Mouse (Mus musculus) stomach, postnatal 0 days (tissue): ENCODE results near the gene Camk2g. TPM values are rescaled to one million over a fixed set of nuclear protein-coding genes. Genes with fewer than 3 reads are reported as not detected.
A peak's percentile ranks its signal among the peaks of the same experiment; 100 is the strongest.

Experiments
- ATAC-seq: fragments of 200-750 bp; cut with Nextera tagmentation; 2 replicates; pipeline ENCODE4 v1.8.0; 2017; ENCODE audit not compliant: low FRiP score, low TSS enrichment
- DNase-seq: peaks from one replicate; pipeline ENCODE4 v3.0.0-alpha.2; 2016; ENCODE audit warnings: low spot score
- H3K27ac ChIP-seq: fragments of 300-500 bp; sonication (generic); replicated peaks from 2 replicates; pipeline ENCODE4 v1.5.1; 2014; ENCODE audit warnings: mild to moderate bottlenecking, control low read depth
- H3K27me3 ChIP-seq: fragments of 300-500 bp; sonication (generic); 2 replicates; pipeline ENCODE4 v1.6.1; 2014; ENCODE audit warnings: low read length; ENCODE audit not compliant: control insufficient read depth, insufficient read depth
- H3K36me3 ChIP-seq: fragments of 300-500 bp; sonication (generic); 2 replicates; pipeline ENCODE4 v1.6.1; 2014; ENCODE audit warnings: low read length, mixed read lengths; ENCODE audit not compliant: control insufficient read depth, insufficient read depth
- H3K4me1 ChIP-seq: fragments of 300-500 bp; sonication (generic); replicated peaks from 2 replicates; pipeline ENCODE4 v1.6.1; 2014; ENCODE audit warnings: antibody characterized with exemption; ENCODE audit not compliant: control insufficient read depth, insufficient read depth
- H3K4me2 ChIP-seq: fragments of 300-500 bp; sonication (generic); replicated peaks from 2 replicates; pipeline ENCODE4 v1.6.1; 2014; ENCODE audit warnings: low read depth, mild to moderate bottlenecking, control low read depth, moderate library complexity
- H3K4me3 ChIP-seq: fragments of 300-500 bp; sonication (generic); 2 replicates; pipeline ENCODE4 v1.5.1; 2014; ENCODE audit warnings: low read depth, low read length, control low read depth
- H3K9ac ChIP-seq: fragments of 300-500 bp; sonication (generic); 2 replicates; pipeline ENCODE4 v1.6.1; 2014; ENCODE audit warnings: mild to moderate bottlenecking, low read length, control low read depth, mixed read lengths
- H3K9me3 ChIP-seq: fragments of 300-500 bp; sonication (generic); 2 replicates; pipeline ENCODE4 v1.6.1; 2016; ENCODE audit warnings: low read length; ENCODE audit not compliant: control insufficient read depth
- CTCF ChIP-seq: IDR thresholded peaks from 2 replicates; pipeline ENCODE4 v1.5.1; 2016; ENCODE audit warnings: antibody characterized with exemption, low read depth, mild to moderate bottlenecking, moderate library complexity
- EP300 ChIP-seq: optimal IDR thresholded peaks from 2 replicates; pipeline ENCODE3; 2016; ENCODE audit warnings: antibody characterized with exemption
- WGBS: fragments of 180-500 bp; shearing (Covaris S2); extraction: QIAGEN DNeasy Blood & Tissue Kit; methylation state at CpG from one replicate; pipeline ENCODE4 v1.1.7; 2014; 5-methylcytosine and 5-hydroxymethylcytosine counted together
- polyA plus RNA-seq: library from polyadenylated mRNA; unstranded; fragments of >200 nt; fragmentation: Nextera tagmentation; extraction: Ambion mirVana; gene quantifications from 2 replicates; pipeline ENCODE4 v1.2.1, GENCODE M21; 2015

Camk2g gene
- 35.0 and 38.6 TPM in 2 replicates for polyA plus RNA-seq

- Histone ChIP-seq H3K4me3 (peak within 1 kb of the TSS; percentile 80), H3K36me3 (peaks cover 2% of the 10 kb centered on the region), H3K9ac (peak within 1 kb of the TSS; percentile 83), H3K9me3 (no peaks in the 10 kb centered on the region), H3K27ac (peak within 1 kb of the TSS; percentile 78), H3K4me1 (no peaks in the 10 kb centered on the region), H3K27me3 (no peaks in the 10 kb centered on the region), H3K4me2 (peak within 1 kb of the TSS; percentile 95)
- 1% methylated on average over 45 of the region's 76 CpGs for WGBS
- ATAC-seq (peak; percentile 96), DNase-seq (peak; percentile 92)
- TF ChIP-seq CTCF = peak; percentile 38; the same call in 1 of the 2 replicates
- TF ChIP-seq EP300 = peak; percentile 13
Observed at GRCm38 (mm10) chr14:20793758-20794531, at the start of gene Camk2g. Gene Camk2g, minus strand, starts transcription at chr14:20794088.

GRCm38 (mm10) chr14:20842629-20843028 lies 48.7 kb upstream of the Camk2g start:
- ATAC-seq = no peak
- Histone ChIP-seq H3K4me1 (no peaks in the 10 kb centered on the region), H3K9ac (no peak overlapping the region), H3K4me2 (no peak overlapping the region), H3K27me3 (no peaks in the 10 kb centered on the region), H3K9me3 (no peaks in the 10 kb centered on the region), H3K27ac (no peak overlapping the region), H3K36me3 (no peaks in the 10 kb centered on the region), H3K4me3 (no peak overlapping the region)
- no peak for TF ChIP-seq CTCF
- no peak for TF ChIP-seq EP300
- no peak for DNase-seq
- 77% methylated on average over 3 of the region's 3 CpGs for WGBS

GRCm38 (mm10) chr14:20841526-20841925 lies 47.6 kb upstream of the Camk2g start:
- H3K27me3 ChIP-seq = no peaks in the 10 kb centered on the region
- TF ChIP-seq CTCF (no peak), EP300 (no peak)
- no peak overlapping the region for H3K4me2 ChIP-seq
- ATAC-seq (no peak), DNase-seq (no peak)
- no peak overlapping the region for H3K9ac ChIP-seq
- WGBS = 95% methylated on average over 2 of the region's 2 CpGs
- H3K4me3 ChIP-seq = no peak overlapping the region
- H3K9me3 ChIP-seq = no peaks in the 10 kb centered on the region
- H3K4me1 ChIP-seq = no peaks in the 10 kb centered on the region
- no peak overlapping the region for H3K27ac ChIP-seq
- no peaks in the 10 kb centered on the region for H3K36me3 ChIP-seq

- H3K4me3 ChIP-seq = no peak overlapping the region
- 0 out of 2 replicates have a peak overlapping the region, but pooled peaks have one; percentile 15 for H3K4me2 ChIP-seq
- no peak for ATAC-seq
- no peaks in the 10 kb centered on the region for H3K9me3 ChIP-seq
- H3K27me3 ChIP-seq = no peaks in the 10 kb centered on the region
- no peak for DNase-seq
- H3K36me3 ChIP-seq = no peaks in the 10 kb centered on the region
- TF ChIP-seq CTCF (no peak), EP300 (no peak)
- 72% methylated on average over 7 of the region's 7 CpGs for WGBS
- H3K4me1 ChIP-seq = no peaks in the 10 kb centered on the region
- H3K9ac ChIP-seq = no peak overlapping the region
- H3K27ac ChIP-seq = no peak overlapping the region
Observed at GRCm38 (mm10) chr14:20837681-20838080, 43.8 kb upstream of the Camk2g start.

- no peak for TF ChIP-seq CTCF
- TF ChIP-seq EP300 = no peak
- Histone ChIP-seq H3K36me3 (no peaks in the 10 kb centered on the region), H3K4me1 (no peaks in the 10 kb centered on the region), H3K4me2 (peak overlapping the region; percentile 85), H3K27me3 (no peaks in the 10 kb centered on the region), H3K9ac (peak overlapping the region; percentile 68), H3K27ac (peak overlapping the region; percentile 67; the same call in 1 of the 2 replicates), H3K4me3 (peak overlapping the region; percentile 52), H3K9me3 (no peaks in the 10 kb centered on the region)
- ATAC-seq (no peak; the same call in 1 of the 2 replicates), DNase-seq (no peak)
- WGBS = 10% methylated on average over 10 of the region's 10 CpGs
Observed at GRCm38 (mm10) chr14:20836905-20837376, 43.1 kb upstream of the Camk2g start.
